Mouse (Mus musculus): ENCODE data around the gene Gm49355.

Gene Gm49355

GRCm38 (mm10) chr14:12342458-12343131 lies 58.8 kb downstream of the Gm49355 start:
- no peak for DNase-seq (ENCODE audit: low read depth, low spot score)

- no peak for DNase-seq (ENCODE audit: low read depth, low spot score)
Measured at GRCm38 (mm10) chr14:12343451-12343941, 59.7 kb downstream of the Gm49355 start.

GRCm38 (mm10) chr14:12344061-12344745 lies 60.4 kb downstream of the Gm49355 start:
- DNase-seq (ENCODE audit: low read depth, low spot score): no peak

- DNase-seq (ENCODE audit: low read depth, low spot score): no peak
Measured at GRCm38 (mm10) chr14:12344746-12345240, 61.0 kb downstream of the Gm49355 start.

GRCm38 (mm10) chr14:12345241-12345921 lies 61.6 kb downstream of the Gm49355 start:
- DNase-seq (ENCODE audit: low read depth, low spot score): no peak

GRCm38 (mm10) chr14:12346011-12346864 lies 62.5 kb downstream of the Gm49355 start:
- DNase-seq (ENCODE audit: low read depth, low spot score): no peak

GRCm38 (mm10) chr14:12346865-12347600 lies 63.3 kb downstream of the Gm49355 start:
- DNase-seq (ENCODE audit: low read depth, low spot score): no peak

GRCm38 (mm10) chr14:12348089-12348488 lies 64.3 kb downstream of the Gm49355 start, which contains the start of gene Fezf2:
Fezf2 (minus strand) TSS chr14:12348189.
- no peak for DNase-seq (ENCODE audit: low read depth, low spot score)

- DNase-seq (ENCODE audit: low read depth, low spot score): no peak
Measured at GRCm38 (mm10) chr14:12349334-12350090, 65.7 kb downstream of the Gm49355 start.

- DNase-seq (ENCODE audit: low read depth, low spot score): no peak
Measured at GRCm38 (mm10) chr14:12350271-12350916, 66.6 kb downstream of the Gm49355 start.

All from 3T3-L1 (cell line).